Mouse (Mus musculus) hindbrain, embryonic 15.5 days (tissue): ENCODE results near the gene Rrp1b. TPM values are rescaled to one million over a fixed set of nuclear protein-coding genes. Genes with fewer than 3 reads are reported as not detected.
"Not testable (repeated sequence)": the region's sequence is repeated elsewhere in the genome, so short reads cannot be mapped to it uniquely, and the experiment has no call there.

Experiments used
- ATAC-seq: fragments of 200-750 bp; cut with Nextera tagmentation; 2 replicates; pipeline ENCODE4 v1.8.0; 2017; ENCODE audit warnings: low read depth, moderate number of reproducible peaks, moderate TSS enrichment; ENCODE audit not compliant: low FRiP score
- H3K27ac ChIP-seq: fragments of 300-500 bp; sonication (generic); replicated peaks from 2 replicates; pipeline ENCODE4 v1.5.1; 2015; ENCODE audit warnings: mild to moderate bottlenecking, inconsistent platforms
- H3K27me3 ChIP-seq: fragments of 300-500 bp; sonication (generic); 2 replicates; pipeline ENCODE4 v1.6.1; 2015; ENCODE audit warnings: control low read depth, inconsistent platforms
- H3K36me3 ChIP-seq: fragments of 300-500 bp; sonication (generic); 2 replicates; pipeline ENCODE4 v1.6.1; 2015; ENCODE audit warnings: control low read depth, inconsistent platforms
- H3K4me1 ChIP-seq: fragments of 300-500 bp; sonication (generic); replicated peaks from 2 replicates; pipeline ENCODE4 v1.6.1; 2015; ENCODE audit warnings: control low read depth, inconsistent platforms
- H3K4me2 ChIP-seq: fragments of 300-500 bp; sonication (generic); 2 replicates; pipeline ENCODE4 v1.6.1; 2015; ENCODE audit warnings: moderate library complexity, mild to moderate bottlenecking, inconsistent platforms
- H3K4me3 ChIP-seq: fragments of 300-500 bp; sonication (generic); 2 replicates; pipeline ENCODE4 v1.5.1; 2015; ENCODE audit warnings: mild to moderate bottlenecking, inconsistent platforms
- H3K9ac ChIP-seq: fragments of 300-500 bp; sonication (generic); 2 replicates; pipeline ENCODE4 v1.6.1; 2015; ENCODE audit warnings: inconsistent platforms
- H3K9me3 ChIP-seq: fragments of 300-500 bp; sonication (generic); 2 replicates; pipeline ENCODE4 v1.6.1; 2016; ENCODE audit warnings: control low read depth, inconsistent platforms
- WGBS: fragments of 180-500 bp; shearing (Covaris S2); methylation state at CpG from one replicate; pipeline ENCODE4 v1.1.7; 2015; 5-methylcytosine and 5-hydroxymethylcytosine counted together
- polyA plus RNA-seq: library from polyadenylated mRNA; unstranded; fragments of >200 nt; fragmentation: Nextera tagmentation; extraction: Ambion mirVana; gene quantifications from 2 replicates; pipeline ENCODE4 v1.2.1, GENCODE M21; 2015

The Rrp1b gene
- polyA plus RNA-seq, 1 experiment from 2014 or later, result 36.3 TPM

GRCm38 (mm10) chr17:32092895-32093294 lies 57.0 kb downstream of the Rrp1b start:
- WGBS, result 87% methylated on average over 5 of the region's 5 CpGs
- H3K27me3 ChIP-seq, result no peaks in the 10 kb centered on the region
- no peak overlapping the region for H3K9ac ChIP-seq
- ATAC-seq, result no peak
- H3K27ac ChIP-seq, result no peak overlapping the region
- peaks cover 14% of the 10 kb centered on the region for H3K4me1 ChIP-seq
- H3K4me2 ChIP-seq, result no peak overlapping the region
- no peak overlapping the region for H3K4me3 ChIP-seq
- H3K9me3 ChIP-seq, result no peaks in the 10 kb centered on the region
- no peaks in the 10 kb centered on the region for H3K36me3 ChIP-seq

GRCm38 (mm10) chr17:32097676-32098075 lies 61.8 kb downstream of the Rrp1b start:
- 0 out of 2 replicates have a peak, but pooled peaks cover 4% of the 10 kb centered on the region for H3K27me3 ChIP-seq
- 77% methylated on average over 1 of the region's 1 CpGs for WGBS
- no peak for ATAC-seq
- peaks cover 12% of the 10 kb centered on the region for H3K4me1 ChIP-seq
- H3K36me3 ChIP-seq, result no peaks in the 10 kb centered on the region
- H3K4me3 ChIP-seq, result no peak overlapping the region
- H3K9me3 ChIP-seq, result no peaks in the 10 kb centered on the region
- H3K9ac ChIP-seq, result no peak overlapping the region
- H3K4me2 ChIP-seq, result no peak overlapping the region
- no peak overlapping the region for H3K27ac ChIP-seq

- not testable (repeated sequence) for H3K27me3 ChIP-seq, H3K27ac ChIP-seq, H3K9ac ChIP-seq, H3K36me3 ChIP-seq, H3K4me3 ChIP-seq, ATAC-seq, H3K9me3 ChIP-seq, H3K4me2 ChIP-seq
- peaks cover 12% of the 10 kb centered on the region for H3K4me1 ChIP-seq
- 88% methylated on average over 6 of the region's 6 CpGs for WGBS
These were observed 63.0 kb downstream of the Rrp1b start for GRCm38 (mm10) chr17:32098905-32099304.

DNA sequence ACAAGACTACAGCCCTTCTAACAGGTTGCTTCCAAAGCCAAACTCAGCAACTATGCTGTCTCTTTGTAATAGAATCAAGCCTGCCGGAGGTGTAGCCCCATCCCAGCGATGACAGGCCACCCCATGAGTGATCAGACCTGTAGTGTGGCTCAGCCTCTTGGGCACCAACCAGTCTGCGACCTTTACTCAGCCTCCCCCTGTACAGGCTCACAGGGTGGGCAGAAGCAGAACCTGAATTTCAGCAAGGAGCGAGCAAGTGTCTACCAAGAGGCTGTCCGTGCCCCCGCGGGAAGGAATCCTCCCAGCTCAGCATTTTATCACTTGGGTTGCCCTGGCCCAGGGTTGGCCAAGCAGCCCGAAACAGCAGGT lies 63.7 kb downstream of the Rrp1b start:
- H3K27ac ChIP-seq, result no peak overlapping the region
- 0 out of 2 replicates have a peak, but pooled peaks cover 4% of the 10 kb centered on the region for H3K27me3 ChIP-seq
- H3K36me3 ChIP-seq, result no peaks in the 10 kb centered on the region
- peak overlapping the region; percentile 48 for H3K4me3 ChIP-seq
- H3K9ac ChIP-seq, result peak overlapping the region; percentile 48
- peaks cover 12% of the 10 kb centered on the region for H3K4me1 ChIP-seq
- H3K4me2 ChIP-seq, result peak overlapping the region; percentile 86
- no peaks in the 10 kb centered on the region for H3K9me3 ChIP-seq
- WGBS, result 36% methylated on average over 8 of the region's 8 CpGs
- ATAC-seq, result peak; percentile 46

DNA sequence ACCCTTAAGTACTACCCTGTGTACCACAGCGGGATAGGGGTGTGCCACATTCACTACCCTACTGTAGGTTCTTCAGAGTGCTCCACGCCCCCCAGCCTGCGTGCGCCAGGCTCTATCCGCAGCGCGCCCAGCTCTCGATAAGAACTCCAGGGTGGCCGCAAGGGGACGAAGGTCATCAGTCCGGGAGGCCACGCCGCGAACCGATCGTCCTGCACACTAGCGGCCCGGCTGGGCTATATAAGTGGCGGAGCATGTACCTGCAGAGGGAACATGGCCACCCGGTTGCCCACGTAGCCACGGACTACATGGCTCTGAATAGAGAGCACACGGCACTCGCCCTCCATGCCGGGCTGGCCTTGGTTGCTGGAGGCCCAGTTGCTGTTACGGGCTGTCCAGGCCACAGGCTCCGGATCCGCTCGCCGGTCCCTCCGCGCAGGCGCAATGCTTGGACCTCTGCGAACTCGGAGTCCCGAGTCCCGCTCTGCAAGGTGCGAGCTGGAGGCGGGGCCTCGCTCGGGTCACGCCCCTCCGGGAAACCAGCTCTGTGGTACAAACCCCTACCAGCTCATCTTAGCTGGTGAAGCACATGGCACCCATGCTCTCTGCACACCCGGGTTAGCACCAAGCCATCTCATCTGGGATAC lies 64.2 kb downstream of the Rrp1b start:
- peak; percentile 88 for ATAC-seq
- Histone ChIP-seq H3K4me2 (peak overlapping the region; percentile 86), H3K9me3 (no peaks in the 10 kb centered on the region), H3K9ac (peak overlapping the region; percentile 48), H3K36me3 (no peaks in the 10 kb centered on the region), H3K27ac (no peak overlapping the region), H3K4me1 (peaks cover 12% of the 10 kb centered on the region), H3K27me3 (0 out of 2 replicates have a peak, but pooled peaks cover 4% of the 10 kb centered on the region), H3K4me3 (peak overlapping the region; percentile 48)
- 2% methylated on average over 44 of the region's 44 CpGs for WGBS

GRCm38 (mm10) chr17:32103054-32103453 lies 67.2 kb downstream of the Rrp1b start:
- Histone ChIP-seq H3K9me3 (no peaks in the 10 kb centered on the region), H3K9ac (no peak overlapping the region), H3K36me3 (no peaks in the 10 kb centered on the region), H3K4me3 (no peak overlapping the region), H3K27me3 (0 out of 2 replicates have a peak, but pooled peaks cover 4% of the 10 kb centered on the region), H3K4me1 (peaks cover 12% of the 10 kb centered on the region), H3K4me2 (no peak overlapping the region), H3K27ac (no peak overlapping the region)
- no peak for ATAC-seq
- WGBS, result 16% methylated on average over 4 of the region's 4 CpGs

DNA sequence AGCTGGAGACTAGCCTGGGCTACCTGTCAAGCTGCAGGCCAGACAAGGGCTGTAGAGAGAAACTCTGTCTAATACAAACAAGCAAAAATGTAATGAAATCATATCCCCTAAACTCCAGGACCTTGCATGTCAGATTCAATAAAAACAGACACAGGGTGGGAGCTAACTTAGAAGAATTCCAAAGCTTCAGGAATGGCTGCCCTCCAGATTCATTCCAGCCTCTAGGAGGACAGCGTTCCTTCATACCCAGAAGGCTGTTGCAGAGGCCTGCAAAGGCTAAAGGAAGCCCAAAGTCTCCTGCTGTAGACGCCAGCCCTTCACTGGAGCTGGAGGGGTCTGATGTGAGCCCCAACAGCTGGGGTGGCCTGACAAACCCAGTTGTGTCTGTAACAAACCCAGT lies 70.5 kb downstream of the Rrp1b start:
- ATAC-seq, result no peak
- no peaks in the 10 kb centered on the region for H3K36me3 ChIP-seq
- 86% methylated on average over 2 of the region's 2 CpGs for WGBS
- H3K9me3 ChIP-seq, result no peaks in the 10 kb centered on the region
- H3K27me3 ChIP-seq, result no peaks in the 10 kb centered on the region
- H3K4me1 ChIP-seq, result no peaks in the 10 kb centered on the region
- no peak overlapping the region for H3K4me2 ChIP-seq
- H3K27ac ChIP-seq, result no peak overlapping the region
- no peak overlapping the region for H3K4me3 ChIP-seq
- H3K9ac ChIP-seq, result no peak overlapping the region

DNA sequence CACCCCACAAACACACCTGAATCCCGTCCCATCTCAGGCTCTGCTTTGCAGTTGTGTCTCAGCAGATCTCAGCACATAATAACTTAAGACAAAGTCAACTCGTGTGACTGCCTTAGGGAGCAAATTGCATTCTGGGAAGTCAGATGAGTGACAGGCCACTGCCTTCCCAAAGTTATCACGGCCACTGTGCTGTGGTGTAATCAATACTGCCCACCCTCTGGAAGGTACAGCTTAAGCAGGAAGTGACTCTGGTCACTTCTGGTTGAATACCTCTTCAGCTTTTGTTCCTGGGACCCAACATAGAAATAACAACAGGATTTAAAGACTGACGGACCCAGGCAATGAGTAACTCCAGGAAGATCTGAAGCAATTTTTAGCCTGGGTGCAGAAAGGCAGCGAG lies 72.0 kb downstream of the Rrp1b start:
- no peak for ATAC-seq

DNA sequence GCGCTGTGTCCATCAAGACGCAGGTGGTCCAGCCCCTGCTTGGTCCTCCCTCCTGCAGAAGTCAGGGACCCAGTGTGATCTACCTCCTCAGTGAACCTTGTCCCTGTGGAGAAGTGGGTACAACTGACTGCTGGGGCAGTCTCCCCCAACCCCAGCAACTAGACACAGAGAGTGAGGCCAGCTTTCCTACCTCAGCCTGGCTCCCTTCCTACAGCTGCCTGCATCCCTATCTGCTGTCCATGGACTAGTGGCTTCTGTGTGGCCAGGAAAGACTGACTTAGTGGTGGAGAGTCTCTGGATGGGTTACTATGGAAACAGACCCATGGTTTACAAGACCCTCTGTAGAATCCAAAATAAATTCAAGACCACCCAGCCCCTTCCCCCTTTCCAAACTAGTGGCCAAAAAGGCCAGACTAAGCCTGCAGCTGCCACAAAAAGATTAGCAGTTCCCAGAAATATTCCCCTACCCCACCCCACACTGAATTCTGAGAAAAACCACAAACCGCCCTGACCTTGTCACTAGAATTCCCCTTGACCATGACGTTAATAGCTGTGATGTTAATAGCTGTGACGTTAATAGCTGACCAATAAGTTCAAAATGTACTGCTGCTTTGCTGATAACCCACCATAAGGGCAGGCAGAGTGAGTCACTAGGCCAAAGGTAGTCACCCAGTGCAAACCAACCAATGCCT lies 72.6 kb downstream of the Rrp1b start:
- not testable (repeated sequence) for H3K9ac ChIP-seq, H3K4me2 ChIP-seq, H3K4me1 ChIP-seq, H3K27me3 ChIP-seq, ATAC-seq, H3K36me3 ChIP-seq, H3K9me3 ChIP-seq, H3K27ac ChIP-seq, H3K4me3 ChIP-seq
- WGBS, result 87% methylated on average over 5 of the region's 5 CpGs

More for the DNA sequence above, 72.0 kb downstream of the Rrp1b start:
- H3K9me3 ChIP-seq, result no peaks in the 10 kb centered on the region
- H3K27ac ChIP-seq, result no peak overlapping the region
- no peaks in the 10 kb centered on the region for H3K36me3 ChIP-seq
- 0 out of 2 replicates have a peak, but pooled peaks cover 1% of the 10 kb centered on the region for H3K27me3 ChIP-seq
- WGBS, result 66% methylated on average over 5 of the region's 5 CpGs
- H3K4me2 ChIP-seq, result no peak overlapping the region
- no peak overlapping the region for H3K4me3 ChIP-seq
- H3K4me1 ChIP-seq, result 0 out of 2 replicates have a peak, but pooled peaks cover under 1% of the 10 kb centered on the region
- H3K9ac ChIP-seq, result no peak overlapping the region

- Histone ChIP-seq H3K36me3 (no peaks in the 10 kb centered on the region), H3K9me3 (no peaks in the 10 kb centered on the region), H3K27ac (no peak overlapping the region), H3K4me1 (peaks cover 15% of the 10 kb centered on the region), H3K4me2 (no peak overlapping the region), H3K9ac (no peak overlapping the region), H3K27me3 (0 out of 2 replicates have a peak, but pooled peaks cover 3% of the 10 kb centered on the region), H3K4me3 (no peak overlapping the region)
- ATAC-seq, result no peak
- 69% methylated on average over 6 of the region's 6 CpGs for WGBS
These were observed 73.5 kb downstream of the Rrp1b start for GRCm38 (mm10) chr17:32109201-32109940.

DNA sequence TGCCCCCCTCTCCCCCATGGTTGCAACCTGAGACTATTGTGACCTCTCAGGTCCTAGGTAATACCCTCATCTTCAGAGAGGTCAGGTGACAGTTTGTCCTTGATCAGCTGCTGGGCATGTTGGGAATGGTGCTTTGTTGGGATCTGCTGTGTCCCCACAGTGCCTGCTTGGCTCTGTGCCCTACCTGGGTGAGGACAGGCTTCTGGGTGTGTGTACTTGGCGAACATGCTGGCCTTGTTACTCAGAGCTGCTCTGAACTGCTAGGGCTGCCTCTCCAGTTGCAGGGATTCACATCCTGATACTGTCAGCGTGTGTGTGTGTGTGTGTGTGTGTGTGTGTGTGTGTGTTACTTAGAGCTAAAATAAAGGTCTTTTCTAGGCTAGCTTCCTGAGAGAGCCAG lies 74.5 kb downstream of the Rrp1b start:
- 73% methylated on average over 2 of the region's 2 CpGs for WGBS
- Histone ChIP-seq H3K27me3 (0 out of 2 replicates have a peak, but pooled peaks cover 3% of the 10 kb centered on the region), H3K4me1 (peaks cover 23% of the 10 kb centered on the region), H3K27ac (no peak overlapping the region), H3K9ac (no peak overlapping the region), H3K4me3 (no peak overlapping the region), H3K4me2 (no peak overlapping the region), H3K36me3 (no peaks in the 10 kb centered on the region), H3K9me3 (no peaks in the 10 kb centered on the region)
- ATAC-seq, result no peak
